Mouse (Mus musculus) heart, embryonic 15.5 days (tissue): Measurements from ENCODE around the gene Hivep3. TPM values are rescaled to one million over a fixed set of nuclear protein-coding genes. Genes with fewer than 3 reads are reported as not detected.

Experiments
- ATAC-seq: fragments of 200-750 bp; cut with Nextera tagmentation; replicated peaks from 2 replicates; pipeline ENCODE4 v1.8.0; 2017; ENCODE audit warnings: low read depth, moderate TSS enrichment; ENCODE audit not compliant: insufficient number of reproducible peaks, insufficient read depth, low FRiP score
- H3K27ac ChIP-seq: fragments of 300-500 bp; sonication (generic); 2 replicates; pipeline ENCODE4 v1.5.1; 2015; ENCODE audit warnings: mild to moderate bottlenecking, inconsistent platforms
- H3K27me3 ChIP-seq: fragments of 300-500 bp; sonication (generic); 2 replicates; pipeline ENCODE4 v1.6.1; 2015; ENCODE audit warnings: inconsistent platforms
- H3K36me3 ChIP-seq: fragments of 300-500 bp; sonication (generic); 2 replicates; pipeline ENCODE4 v1.6.1; 2015; ENCODE audit warnings: mild to moderate bottlenecking, inconsistent platforms
- H3K4me1 ChIP-seq: fragments of 300-500 bp; sonication (generic); replicated peaks from 2 replicates; pipeline ENCODE4 v1.6.1; 2015; ENCODE audit warnings: inconsistent platforms
- H3K4me2 ChIP-seq: fragments of 300-500 bp; sonication (generic); 2 replicates; pipeline ENCODE4 v1.6.1; 2015; ENCODE audit warnings: inconsistent platforms, mild to moderate bottlenecking, moderate library complexity
- H3K4me3 ChIP-seq: fragments of 300-500 bp; sonication (generic); 2 replicates; pipeline ENCODE4 v1.5.1; 2015; ENCODE audit warnings: mild to moderate bottlenecking, inconsistent platforms
- H3K9ac ChIP-seq: fragments of 300-500 bp; sonication (generic); 2 replicates; pipeline ENCODE4 v1.6.1; 2015; ENCODE audit warnings: mild to moderate bottlenecking, inconsistent platforms
- H3K9me3 ChIP-seq: fragments of 300-500 bp; sonication (generic); replicated peaks from 2 replicates; pipeline ENCODE4 v1.6.1; 2016; ENCODE audit warnings: inconsistent platforms
- WGBS: fragments of 180-500 bp; shearing (Covaris S2); methylation state at CpG from one replicate; pipeline ENCODE4 v1.1.7; 2015; ENCODE audit warnings: mixed read lengths; 5-methylcytosine and 5-hydroxymethylcytosine counted together
- polyA plus RNA-seq: library from polyadenylated mRNA; unstranded; fragments of >200 nt; fragmentation: Nextera tagmentation; extraction: Ambion mirVana; gene quantifications from 2 replicates; pipeline ENCODE4 v1.2.1, GENCODE M21; 2015

Gene Hivep3
- polyA plus RNA-seq, 1 experiment from 2014 or later: 6.7 TPM

DNA sequence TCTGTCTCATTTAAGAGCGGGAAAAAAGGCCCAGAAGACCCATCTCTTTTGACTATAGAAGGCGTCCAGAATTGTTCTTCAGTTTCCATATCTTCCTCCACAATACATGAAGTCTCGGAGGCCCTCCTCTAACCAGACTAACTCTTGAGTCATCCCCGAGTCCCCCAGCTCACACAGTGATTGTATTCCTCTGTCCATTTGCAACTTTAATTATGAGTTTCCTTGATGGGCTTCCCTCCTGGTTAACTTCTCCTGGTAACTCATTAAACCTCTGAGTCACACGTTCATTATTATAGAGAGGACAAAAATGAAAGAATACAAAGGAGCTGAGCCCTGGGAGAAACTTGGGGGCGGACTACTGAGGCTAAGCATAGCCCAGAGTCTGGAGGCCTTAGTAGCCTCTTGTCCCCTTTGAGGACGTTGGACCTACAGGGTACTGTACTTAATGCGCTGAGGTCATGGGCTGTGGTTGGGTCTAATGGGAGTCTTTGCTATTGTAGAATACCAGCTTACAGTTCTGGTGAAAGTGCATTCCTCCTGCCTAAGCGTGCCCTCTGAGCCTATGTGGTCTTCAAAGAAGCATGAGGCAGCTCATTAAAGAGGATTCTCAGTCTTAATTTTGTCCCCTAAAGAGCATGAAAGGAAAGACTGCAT, 56.0 kb downstream of the Hivep3 start:
- Histone ChIP-seq H3K27me3 (no peaks in the 10 kb centered on the region), H3K4me1 (no peaks in the 10 kb centered on the region), H3K27ac (no peak overlapping the region), H3K4me3 (no peak overlapping the region), H3K36me3 (no peaks in the 10 kb centered on the region), H3K4me2 (no peak overlapping the region), H3K9ac (no peak overlapping the region), H3K9me3 (no peaks in the 10 kb centered on the region)
- 82% methylated on average over 9 of the region's 9 CpGs for WGBS
- no peak for ATAC-seq

DNA sequence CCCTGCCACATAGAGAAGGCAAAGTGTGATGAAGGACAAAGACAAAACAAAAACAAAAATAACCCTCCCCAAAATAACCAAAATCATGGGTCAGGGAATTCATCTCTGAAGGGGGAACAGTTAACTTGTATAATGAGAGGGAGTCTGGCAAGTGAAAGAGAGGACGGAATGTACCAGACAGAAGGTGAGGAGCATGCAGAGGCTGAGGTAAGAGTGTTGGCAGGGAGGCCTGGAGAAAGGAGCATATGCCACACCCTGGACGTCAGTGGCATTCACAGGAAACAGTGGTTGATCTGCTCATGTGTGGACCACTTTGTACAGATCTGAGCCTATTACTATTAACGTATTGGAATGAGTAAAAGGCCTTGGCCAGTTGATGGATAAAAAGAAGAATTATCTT, 65.3 kb downstream of the Hivep3 start:
- no peaks in the 10 kb centered on the region for H3K36me3 ChIP-seq
- no peaks in the 10 kb centered on the region for H3K4me1 ChIP-seq
- ATAC-seq: no peak
- no peaks in the 10 kb centered on the region for H3K27me3 ChIP-seq
- no peak overlapping the region for H3K4me2 ChIP-seq
- no peaks in the 10 kb centered on the region for H3K9me3 ChIP-seq
- 64% methylated on average over 3 of the region's 3 CpGs for WGBS
- H3K9ac ChIP-seq: no peak overlapping the region
- no peak overlapping the region for H3K4me3 ChIP-seq
- H3K27ac ChIP-seq: no peak overlapping the region

DNA sequence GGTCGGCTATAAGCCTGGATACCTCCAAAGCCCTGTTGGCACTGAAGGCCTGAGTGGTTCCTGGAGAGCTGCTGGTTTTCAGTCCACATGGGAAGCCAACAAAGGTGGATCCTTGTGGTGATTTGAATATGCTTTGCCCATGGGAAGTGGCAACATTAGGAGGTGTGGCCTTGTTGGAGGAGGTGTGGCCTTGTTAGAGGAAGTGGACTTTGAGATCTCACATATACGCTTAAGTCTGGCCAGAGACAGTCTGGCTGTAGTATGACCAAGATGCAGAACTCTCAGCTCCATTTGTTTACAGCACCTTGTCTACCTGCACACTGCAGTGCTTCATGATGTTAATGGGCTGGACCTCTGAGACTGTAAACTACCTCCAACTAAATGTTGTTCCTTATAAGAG, 73.0 kb downstream of the Hivep3 start:
- no peaks in the 10 kb centered on the region for H3K9me3 ChIP-seq
- ATAC-seq: no peak
- WGBS: 78% methylated on average over 2 of the region's 2 CpGs
- H3K4me3 ChIP-seq: no peak overlapping the region
- no peaks in the 10 kb centered on the region for H3K27me3 ChIP-seq
- no peaks in the 10 kb centered on the region for H3K4me1 ChIP-seq
- H3K9ac ChIP-seq: no peak overlapping the region
- H3K4me2 ChIP-seq: no peak overlapping the region
- H3K36me3 ChIP-seq: no peaks in the 10 kb centered on the region
- H3K27ac ChIP-seq: no peak overlapping the region

- Histone ChIP-seq H3K4me3 (no peak overlapping the region), H3K9ac (no peak overlapping the region), H3K4me1 (no peaks in the 10 kb centered on the region), H3K9me3 (no peaks in the 10 kb centered on the region), H3K27me3 (no peaks in the 10 kb centered on the region), H3K27ac (no peak overlapping the region), H3K36me3 (no peaks in the 10 kb centered on the region), H3K4me2 (no peak overlapping the region)
- WGBS: 40% methylated on average over 2 of the region's 2 CpGs
- no peak for ATAC-seq
These were observed 73.8 kb downstream of the Hivep3 start for GRCm38 (mm10) chr4:119807359-119807758.

DNA sequence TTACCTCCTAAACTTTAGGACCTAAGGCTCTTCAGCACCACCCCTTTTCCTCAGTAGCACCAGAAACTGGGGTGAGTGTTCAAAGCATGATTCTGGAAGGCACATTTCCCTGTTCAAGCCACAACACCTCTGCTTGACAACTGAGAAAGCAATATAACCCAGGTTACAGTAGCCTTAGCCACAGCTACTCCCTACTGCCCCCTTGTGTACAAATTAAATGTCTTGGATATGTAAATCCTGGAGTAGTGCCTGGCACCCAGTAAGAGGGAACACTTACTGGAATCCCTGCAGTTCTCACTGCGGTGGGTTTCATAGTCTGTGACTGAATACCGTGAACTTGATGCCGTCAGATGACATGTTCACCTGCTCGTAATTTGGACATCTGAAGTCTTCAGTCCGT, 75.7 kb downstream of the Hivep3 start:
- no peaks in the 10 kb centered on the region for H3K9me3 ChIP-seq
- H3K9ac ChIP-seq: no peak overlapping the region
- H3K27ac ChIP-seq: no peak overlapping the region
- H3K4me2 ChIP-seq: no peak overlapping the region
- ATAC-seq: no peak
- H3K4me3 ChIP-seq: no peak overlapping the region
- H3K4me1 ChIP-seq: peaks cover 15% of the 10 kb centered on the region
- no peaks in the 10 kb centered on the region for H3K27me3 ChIP-seq
- WGBS: 34% methylated on average over 5 of the region's 5 CpGs
- H3K36me3 ChIP-seq: no peaks in the 10 kb centered on the region

GRCm38 (mm10) chr4:119812775-119813174, 79.2 kb downstream of the Hivep3 start:
- WGBS: 14% methylated on average over 2 of the region's 2 CpGs
- H3K36me3 ChIP-seq: no peaks in the 10 kb centered on the region
- peaks cover 44% of the 10 kb centered on the region for H3K4me1 ChIP-seq
- no peak overlapping the region for H3K9ac ChIP-seq
- H3K4me2 ChIP-seq: no peak overlapping the region
- no peak overlapping the region for H3K4me3 ChIP-seq
- no peak overlapping the region for H3K27ac ChIP-seq
- H3K9me3 ChIP-seq: no peaks in the 10 kb centered on the region
- no peaks in the 10 kb centered on the region for H3K27me3 ChIP-seq
- ATAC-seq: no peak; the same call in 1 of the 2 replicates

- Histone ChIP-seq H3K4me2 (peak overlapping the region; percentile 96), H3K36me3 (no peaks in the 10 kb centered on the region), H3K27me3 (no peaks in the 10 kb centered on the region), H3K27ac (no peak overlapping the region), H3K4me3 (peak overlapping the region; percentile 70), H3K4me1 (peaks cover 44% of the 10 kb centered on the region), H3K9me3 (no peaks in the 10 kb centered on the region), H3K9ac (no peak overlapping the region)
- ATAC-seq: peak; percentile 68; the same call in 1 of the 2 replicates
- WGBS: 28% methylated on average over 7 of the region's 12 CpGs
These were observed 80.1 kb downstream of the Hivep3 start for GRCm38 (mm10) chr4:119813500-119814184.

- no peaks in the 10 kb centered on the region for H3K9me3 ChIP-seq
- no peaks in the 10 kb centered on the region for H3K27me3 ChIP-seq
- peaks cover 44% of the 10 kb centered on the region for H3K4me1 ChIP-seq
- no peaks in the 10 kb centered on the region for H3K36me3 ChIP-seq
- WGBS: 3% methylated on average over 47 of the region's 47 CpGs
- H3K9ac ChIP-seq: peak overlapping the region; percentile 72
- H3K4me2 ChIP-seq: peak overlapping the region; percentile 96
- H3K27ac ChIP-seq: peak overlapping the region; percentile 43; the same call in 1 of the 2 replicates
- H3K4me3 ChIP-seq: peak overlapping the region; percentile 70
- ATAC-seq: 0 out of 2 replicates have a peak, but pooled peaks have one; percentile 30
These were observed 80.9 kb downstream of the Hivep3 start for GRCm38 (mm10) chr4:119814185-119815132.

GRCm38 (mm10) chr4:119815133-119815792, 81.7 kb downstream of the Hivep3 start:
- Histone ChIP-seq H3K4me2 (peak overlapping the region; percentile 96), H3K4me3 (peak overlapping the region; percentile 70), H3K27ac (0 out of 2 replicates have a peak overlapping the region, but pooled peaks have one; percentile 43), H3K9me3 (no peaks in the 10 kb centered on the region), H3K36me3 (no peaks in the 10 kb centered on the region), H3K27me3 (no peaks in the 10 kb centered on the region), H3K4me1 (peaks cover 44% of the 10 kb centered on the region), H3K9ac (peak overlapping the region; percentile 72)
- no peak for ATAC-seq
- WGBS: 18% methylated on average over 7 of the region's 7 CpGs

DNA sequence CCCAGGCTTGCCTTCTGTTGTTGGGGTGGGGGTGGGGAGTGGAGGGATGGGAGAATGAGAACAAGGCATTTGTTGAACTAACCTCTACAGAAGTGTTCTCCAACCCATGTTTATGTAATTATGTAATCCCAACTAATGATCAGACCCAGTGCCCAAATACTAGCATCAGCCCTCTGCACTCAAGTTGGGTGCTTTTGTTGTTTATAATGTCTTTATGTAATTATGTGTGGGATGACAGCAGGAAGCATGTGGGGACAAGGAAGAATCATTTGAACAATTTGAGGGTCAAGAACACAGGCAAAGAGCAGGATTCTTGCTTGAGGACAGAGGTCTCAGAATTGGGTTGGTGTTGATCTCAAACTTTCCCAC, 82.2 kb downstream of the Hivep3 start:
- no peaks in the 10 kb centered on the region for H3K9me3 ChIP-seq
- no peaks in the 10 kb centered on the region for H3K27me3 ChIP-seq
- no peak overlapping the region for H3K27ac ChIP-seq
- H3K4me1 ChIP-seq: peaks cover 44% of the 10 kb centered on the region
- no peak overlapping the region for H3K4me2 ChIP-seq
- ATAC-seq: no peak
- no peaks in the 10 kb centered on the region for H3K36me3 ChIP-seq
- H3K4me3 ChIP-seq: no peak overlapping the region
- H3K9ac ChIP-seq: no peak overlapping the region
